Mouse (Mus musculus): ENCODE measurements around the gene Hoxc6. TPM values are rescaled to one million over a fixed set of nuclear protein-coding genes. Genes with fewer than 3 reads are reported as not detected.

The Hoxc6 gene
- polyA plus RNA-seq, 1 experiment from 2014 or later, result 0.36 TPM

GRCm38 (mm10) chr15:102984521-102984920, 13.5 kb upstream of the Hoxc6 start:
- H3K9ac ChIP-seq (ENCODE audit: low read length), result no peak overlapping the region
- H3K36me3 ChIP-seq (ENCODE audit: control insufficient read depth, insufficient read depth, low read length), result no peaks in the 10 kb centered on the region
- peaks cover 95% of the 10 kb centered on the region for H3K27me3 ChIP-seq (ENCODE audit: control insufficient read depth, insufficient read depth, low read depth, low read length)
- H3K4me1 ChIP-seq (replicated peaks; ENCODE audit: control insufficient read depth, insufficient read depth, low read length), result no peaks in the 10 kb centered on the region
- no peaks in the 10 kb centered on the region for H3K9me3 ChIP-seq (ENCODE audit: control insufficient read depth, low read length)
- H3K27ac ChIP-seq (ENCODE audit: low read length), result no peak overlapping the region
- 5% methylated on average over 10 of the region's 10 CpGs for WGBS
- H3K4me2 ChIP-seq (ENCODE audit: low read depth, low read length), result no peak overlapping the region
- no peak for ATAC-seq (ENCODE audit: low read depth)
- no peak overlapping the region for H3K4me3 ChIP-seq (ENCODE audit: low read length)

GRCm38 (mm10) chr15:102984925-102985324, 13.1 kb upstream of the Hoxc6 start:
- no peak overlapping the region for H3K27ac ChIP-seq (ENCODE audit: low read length)

DNA sequence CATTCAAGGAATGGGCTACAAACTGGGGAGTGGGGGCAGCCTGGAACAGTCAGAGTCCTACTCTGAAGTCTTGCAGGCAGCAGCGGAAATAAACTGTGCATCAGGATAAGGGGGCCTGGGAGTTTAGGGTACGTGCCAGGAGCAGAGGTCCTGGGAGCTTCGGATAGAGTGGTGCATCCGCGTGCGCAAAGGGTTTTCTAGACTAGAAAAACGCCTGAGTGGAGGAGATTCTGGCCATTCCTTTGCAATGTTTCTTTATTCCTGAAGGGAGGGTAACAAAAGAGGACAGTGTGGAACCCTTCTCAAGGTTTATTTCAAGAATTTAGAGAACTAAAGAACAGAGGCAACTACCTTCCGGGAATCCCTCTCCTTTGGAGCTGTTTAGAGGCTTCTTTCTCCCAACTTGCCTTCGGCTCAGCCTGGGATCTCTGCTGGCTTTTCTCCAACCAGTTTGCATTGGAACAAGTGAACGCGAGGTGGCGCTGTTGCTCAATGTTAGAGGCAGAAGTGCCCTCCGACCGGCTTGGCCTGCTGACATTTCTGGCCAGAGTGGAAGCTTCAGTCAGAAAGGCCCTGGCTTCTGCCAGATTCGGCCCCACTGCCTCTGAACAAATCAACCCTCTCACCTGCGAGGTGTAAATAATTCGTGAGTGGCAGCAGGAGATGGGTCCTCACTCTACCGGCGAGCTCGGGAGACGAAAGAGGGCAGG, 10.8 kb upstream of the Hoxc6 start:
- peak; percentile 56 for ATAC-seq (ENCODE audit: low read depth)
- no peaks in the 10 kb centered on the region for H3K36me3 ChIP-seq (ENCODE audit: control insufficient read depth, insufficient read depth, low read length)
- peaks cover 3% of the 10 kb centered on the region; the same call in 1 of the 2 replicates for H3K4me1 ChIP-seq (replicated peaks; ENCODE audit: control insufficient read depth, insufficient read depth, low read length)
- WGBS, result 3% methylated on average over 21 of the region's 21 CpGs
- H3K27ac ChIP-seq (ENCODE audit: low read length), result no peak overlapping the region
- no peak overlapping the region for H3K9ac ChIP-seq (ENCODE audit: low read length)
- H3K9me3 ChIP-seq (ENCODE audit: control insufficient read depth, low read length), result no peaks in the 10 kb centered on the region
- H3K4me2 ChIP-seq (ENCODE audit: low read depth, low read length), result no peak overlapping the region
- no peak overlapping the region for H3K4me3 ChIP-seq (ENCODE audit: low read length)
- peaks cover 95% of the 10 kb centered on the region for H3K27me3 ChIP-seq (ENCODE audit: control insufficient read depth, insufficient read depth, low read depth, low read length)

More at GRCm38 (mm10) chr15:102984925-102985324, 13.1 kb upstream of the Hoxc6 start:
- peaks cover 95% of the 10 kb centered on the region for H3K27me3 ChIP-seq (ENCODE audit: control insufficient read depth, insufficient read depth, low read depth, low read length)
- H3K9ac ChIP-seq (ENCODE audit: low read length), result no peak overlapping the region
- H3K36me3 ChIP-seq (ENCODE audit: control insufficient read depth, insufficient read depth, low read length), result no peaks in the 10 kb centered on the region
- ATAC-seq (ENCODE audit: low read depth), result no peak
- H3K9me3 ChIP-seq (ENCODE audit: control insufficient read depth, low read length), result no peaks in the 10 kb centered on the region
- H3K4me3 ChIP-seq (ENCODE audit: low read length), result no peak overlapping the region
- 9% methylated on average over 3 of the region's 3 CpGs for WGBS
- no peak overlapping the region for H3K4me2 ChIP-seq (ENCODE audit: low read depth, low read length)
- no peaks in the 10 kb centered on the region for H3K4me1 ChIP-seq (replicated peaks; ENCODE audit: control insufficient read depth, insufficient read depth, low read length)

- no peaks in the 10 kb centered on the region for H3K9me3 ChIP-seq (ENCODE audit: control insufficient read depth, low read length)
- no peak overlapping the region for H3K27ac ChIP-seq (ENCODE audit: low read length)
- no peak overlapping the region for H3K4me3 ChIP-seq (ENCODE audit: low read length)
- WGBS, result 24% methylated on average over 5 of the region's 5 CpGs
- H3K4me2 ChIP-seq (ENCODE audit: low read depth, low read length), result no peak overlapping the region
- H3K4me1 ChIP-seq (replicated peaks; ENCODE audit: control insufficient read depth, insufficient read depth, low read length), result peaks cover 3% of the 10 kb centered on the region; the same call in 1 of the 2 replicates
- no peak overlapping the region for H3K9ac ChIP-seq (ENCODE audit: low read length)
- peaks cover 96% of the 10 kb centered on the region for H3K27me3 ChIP-seq (ENCODE audit: control insufficient read depth, insufficient read depth, low read depth, low read length)
- ATAC-seq (ENCODE audit: low read depth), result no peak
- no peaks in the 10 kb centered on the region for H3K36me3 ChIP-seq (ENCODE audit: control insufficient read depth, insufficient read depth, low read length)
These were observed 10.0 kb upstream of the Hoxc6 start for GRCm38 (mm10) chr15:102988078-102988477.

DNA sequence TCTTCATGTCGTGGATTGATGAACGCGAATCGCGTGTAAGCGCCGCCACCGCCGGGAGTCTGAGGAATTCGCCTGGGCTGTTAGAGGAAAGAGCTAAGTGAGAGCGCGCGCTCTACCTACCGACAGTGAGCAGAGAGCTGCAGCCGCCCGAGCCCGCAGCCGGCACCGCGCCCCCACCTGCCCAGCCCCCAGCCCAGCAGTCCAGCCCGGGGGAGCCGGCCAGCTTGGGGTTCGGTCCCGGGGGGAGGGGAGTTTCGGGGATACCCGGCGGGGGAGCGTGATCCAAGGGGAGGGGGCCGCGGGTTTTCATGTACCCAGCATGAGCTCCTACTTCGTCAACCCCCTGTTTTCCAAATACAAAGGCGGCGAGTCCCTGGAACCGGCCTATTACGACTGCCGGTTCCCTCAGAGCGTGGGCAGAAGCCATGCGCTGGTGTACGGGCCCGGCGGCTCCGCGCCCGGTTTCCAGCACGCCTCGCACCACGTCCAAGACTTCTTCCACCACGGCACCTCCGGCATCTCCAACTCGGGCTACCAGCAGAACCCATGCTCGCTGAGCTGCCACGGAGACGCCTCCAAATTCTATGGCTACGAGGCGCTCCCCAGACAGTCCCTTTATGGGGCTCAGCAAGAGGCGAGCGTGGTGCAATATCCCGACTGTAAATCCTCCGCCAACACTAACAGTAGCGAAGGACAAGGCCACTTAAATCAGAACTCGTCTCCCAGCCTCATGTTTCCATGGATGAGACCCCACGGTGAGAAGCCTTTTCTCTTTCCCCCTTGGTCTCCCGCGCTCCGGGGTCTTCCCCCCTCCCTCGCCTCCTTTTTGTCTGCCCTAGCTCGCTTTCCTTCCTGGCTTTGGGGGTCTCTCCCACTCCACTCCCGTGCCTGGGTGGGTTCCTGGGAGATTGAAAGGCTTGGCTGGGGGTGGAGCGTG, 7.3 kb upstream of the Hoxc6 start, which contains the start of gene Hoxc8:
Gene Hoxc8 (plus strand): TSS at position 147 of the 937 bp plus-strand sequence.
- WGBS, result 2% methylated on average over 69 of the region's 69 CpGs
- Histone ChIP-seq H3K27me3 (ENCODE audit: control insufficient read depth, insufficient read depth, low read depth, low read length) (peaks cover 93% of the 10 kb centered on the region), H3K9me3 (ENCODE audit: control insufficient read depth, low read length) (no peaks in the 10 kb centered on the region), H3K4me1 (replicated peaks; ENCODE audit: control insufficient read depth, insufficient read depth, low read length) (peaks cover 3% of the 10 kb centered on the region; the same call in 1 of the 2 replicates), H3K4me3 (ENCODE audit: low read length) (no peak within 1 kb of the TSS), H3K27ac (ENCODE audit: low read length) (no peak within 1 kb of the TSS), H3K4me2 (ENCODE audit: low read depth, low read length) (no peak within 1 kb of the TSS), H3K9ac (ENCODE audit: low read length) (no peak within 1 kb of the TSS), H3K36me3 (ENCODE audit: control insufficient read depth, insufficient read depth, low read length) (no peaks in the 10 kb centered on the region)
- no peak for ATAC-seq (ENCODE audit: low read depth)

GRCm38 (mm10) chr15:102991782-102992181, 6.3 kb upstream of the Hoxc6 start:
- no peaks in the 10 kb centered on the region for H3K36me3 ChIP-seq (ENCODE audit: control insufficient read depth, insufficient read depth, low read length)
- ATAC-seq (ENCODE audit: low read depth), result no peak
- H3K9me3 ChIP-seq (ENCODE audit: control insufficient read depth, low read length), result no peaks in the 10 kb centered on the region
- no peak overlapping the region for H3K4me2 ChIP-seq (ENCODE audit: low read depth, low read length)
- H3K9ac ChIP-seq (ENCODE audit: low read length), result no peak overlapping the region
- H3K4me1 ChIP-seq (replicated peaks; ENCODE audit: control insufficient read depth, insufficient read depth, low read length), result peaks cover 3% of the 10 kb centered on the region; the same call in 1 of the 2 replicates
- WGBS, result 2% methylated on average over 7 of the region's 7 CpGs
- no peak overlapping the region for H3K27ac ChIP-seq (ENCODE audit: low read length)
- peaks cover 93% of the 10 kb centered on the region for H3K27me3 ChIP-seq (ENCODE audit: control insufficient read depth, insufficient read depth, low read depth, low read length)
- H3K4me3 ChIP-seq (ENCODE audit: low read length), result no peak overlapping the region

DNA sequence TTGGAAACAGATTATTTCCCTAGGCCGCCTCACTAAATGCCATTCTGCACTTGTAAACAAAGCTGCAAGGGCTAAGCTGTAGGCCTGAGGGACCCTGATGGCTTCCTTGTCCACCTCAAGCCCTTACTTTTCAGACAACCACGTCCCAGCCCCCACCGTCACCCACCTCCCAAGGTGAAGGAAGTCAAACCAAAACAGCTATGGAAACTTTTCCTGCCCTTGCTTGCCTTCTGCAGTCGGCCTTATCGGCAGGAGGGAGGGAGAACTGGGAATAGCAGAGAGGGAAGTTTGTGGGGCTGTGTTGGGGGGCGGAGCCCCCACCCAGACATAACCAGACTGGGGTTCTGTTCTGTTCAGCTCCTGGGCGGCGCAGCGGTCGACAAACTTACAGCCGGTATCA, 5.9 kb upstream of the Hoxc6 start:
- Histone ChIP-seq H3K4me2 (ENCODE audit: low read depth, low read length) (no peak overlapping the region), H3K9me3 (ENCODE audit: control insufficient read depth, low read length) (no peaks in the 10 kb centered on the region), H3K27me3 (ENCODE audit: control insufficient read depth, insufficient read depth, low read depth, low read length) (peaks cover 91% of the 10 kb centered on the region), H3K4me3 (ENCODE audit: low read length) (no peak overlapping the region), H3K4me1 (replicated peaks; ENCODE audit: control insufficient read depth, insufficient read depth, low read length) (peaks cover 3% of the 10 kb centered on the region; the same call in 1 of the 2 replicates), H3K9ac (ENCODE audit: low read length) (no peak overlapping the region), H3K36me3 (ENCODE audit: control insufficient read depth, insufficient read depth, low read length) (no peaks in the 10 kb centered on the region), H3K27ac (ENCODE audit: low read length) (no peak overlapping the region)
- ATAC-seq (ENCODE audit: low read depth), result no peak
- WGBS, result 2% methylated on average over 11 of the region's 11 CpGs

DNA sequence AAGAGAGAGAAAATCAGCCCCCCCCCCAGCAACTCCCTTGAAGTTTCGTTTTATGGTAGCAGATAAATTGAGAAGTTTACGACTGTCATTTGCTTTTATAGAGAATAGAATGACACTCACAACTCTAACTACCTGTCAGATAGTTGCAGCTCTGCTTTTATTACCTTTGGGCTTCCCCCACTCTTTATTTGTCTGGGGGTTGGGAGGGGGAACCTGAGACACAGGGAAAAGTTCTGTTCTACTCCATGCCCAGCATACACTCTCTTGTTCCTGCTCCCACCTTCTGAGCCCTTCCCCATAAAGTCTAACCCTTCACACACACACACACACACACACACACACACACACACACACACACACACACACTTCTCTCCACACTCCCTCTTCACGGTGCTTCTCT, 5.2 kb upstream of the Hoxc6 start:
- H3K4me1 ChIP-seq (replicated peaks; ENCODE audit: control insufficient read depth, insufficient read depth, low read length), result peaks cover 3% of the 10 kb centered on the region; the same call in 1 of the 2 replicates
- ATAC-seq (ENCODE audit: low read depth), result no peak
- H3K27ac ChIP-seq (ENCODE audit: low read length), result no peak overlapping the region
- no peak overlapping the region for H3K4me3 ChIP-seq (ENCODE audit: low read length)
- H3K9me3 ChIP-seq (ENCODE audit: control insufficient read depth, low read length), result no peaks in the 10 kb centered on the region
- 0% methylated on average over 3 of the region's 3 CpGs for WGBS
- no peak overlapping the region for H3K4me2 ChIP-seq (ENCODE audit: low read depth, low read length)
- no peak overlapping the region for H3K9ac ChIP-seq (ENCODE audit: low read length)
- H3K27me3 ChIP-seq (ENCODE audit: control insufficient read depth, insufficient read depth, low read depth, low read length), result peaks cover 91% of the 10 kb centered on the region
- H3K36me3 ChIP-seq (ENCODE audit: control insufficient read depth, insufficient read depth, low read length), result no peaks in the 10 kb centered on the region

DNA sequence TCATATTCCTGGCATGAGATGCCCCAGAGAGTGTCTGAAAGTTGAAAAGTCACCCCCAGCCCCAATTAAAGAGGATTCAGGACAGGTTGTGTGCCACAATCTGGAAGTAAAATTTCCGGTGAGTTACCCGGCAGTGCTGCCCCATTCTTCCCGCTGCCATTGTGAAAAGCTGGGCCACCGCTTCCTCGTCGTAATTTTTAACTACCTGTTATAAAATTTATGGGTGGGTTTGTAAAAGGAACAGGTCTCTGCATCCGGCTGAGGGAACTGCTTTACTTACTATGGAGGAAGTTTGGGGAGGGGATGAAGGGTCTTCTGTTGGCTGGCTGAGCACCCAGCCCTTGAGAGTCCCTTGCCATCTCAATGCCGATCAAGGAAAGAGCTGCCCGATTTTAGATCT, 1.5 kb upstream of the Hoxc6 start:
- H3K9me3 ChIP-seq (ENCODE audit: control insufficient read depth, low read length), result no peaks in the 10 kb centered on the region
- WGBS, result under 1% methylated on average over 9 of the region's 9 CpGs
- no peaks in the 10 kb centered on the region; the same call in 1 of the 2 replicates for H3K4me1 ChIP-seq (replicated peaks; ENCODE audit: control insufficient read depth, insufficient read depth, low read length)
- no peak for ATAC-seq (ENCODE audit: low read depth)
- no peak overlapping the region for H3K4me3 ChIP-seq (ENCODE audit: low read length)
- no peak overlapping the region for H3K4me2 ChIP-seq (ENCODE audit: low read depth, low read length)
- no peaks in the 10 kb centered on the region for H3K36me3 ChIP-seq (ENCODE audit: control insufficient read depth, insufficient read depth, low read length)
- peaks cover 93% of the 10 kb centered on the region for H3K27me3 ChIP-seq (ENCODE audit: control insufficient read depth, insufficient read depth, low read depth, low read length)
- no peak overlapping the region for H3K9ac ChIP-seq (ENCODE audit: low read length)
- H3K27ac ChIP-seq (ENCODE audit: low read length), result no peak overlapping the region
